Mouse (Mus musculus): Measurements from ENCODE around the gene Tnnc1. TPM values are rescaled to one million over a fixed set of nuclear protein-coding genes. Genes with fewer than 3 reads are reported as not detected.
A peak's percentile ranks its signal among the peaks of the same experiment; 100 is the strongest.

Tnnc1 gene
- polyA plus RNA-seq, 1 experiment from 2014 or later: 1.5 TPM

GRCm38 (mm10) chr14:31215157-31216002 is 7.3 kb downstream of the Tnnc1 start:
- Histone ChIP-seq H3K4me3 (replicated peaks; ENCODE audit: low read length) (no peak overlapping the region), H3K36me3 (ENCODE audit: control insufficient read depth, insufficient read depth) (no peaks in the 10 kb centered on the region), H3K4me2 (ENCODE audit: low read length) (no peak overlapping the region), H3K27ac (ENCODE audit: low read length) (no peak overlapping the region), H3K27me3 (replicated peaks; ENCODE audit: control insufficient read depth, insufficient read depth, low read length) (no peaks in the 10 kb centered on the region), H3K9ac (replicated peaks; ENCODE audit: low read depth, low read length) (no peak overlapping the region), H3K9me3 (ENCODE audit: control insufficient read depth, low read length) (no peaks in the 10 kb centered on the region), H3K4me1 (replicated peaks; ENCODE audit: control insufficient read depth, insufficient read depth, low read length) (peaks cover 10% of the 10 kb centered on the region)
- 30% methylated on average over 15 of the region's 15 CpGs for whole genome bisulfite sequencing
- peak; percentile 69 for ATAC-seq

DNA sequence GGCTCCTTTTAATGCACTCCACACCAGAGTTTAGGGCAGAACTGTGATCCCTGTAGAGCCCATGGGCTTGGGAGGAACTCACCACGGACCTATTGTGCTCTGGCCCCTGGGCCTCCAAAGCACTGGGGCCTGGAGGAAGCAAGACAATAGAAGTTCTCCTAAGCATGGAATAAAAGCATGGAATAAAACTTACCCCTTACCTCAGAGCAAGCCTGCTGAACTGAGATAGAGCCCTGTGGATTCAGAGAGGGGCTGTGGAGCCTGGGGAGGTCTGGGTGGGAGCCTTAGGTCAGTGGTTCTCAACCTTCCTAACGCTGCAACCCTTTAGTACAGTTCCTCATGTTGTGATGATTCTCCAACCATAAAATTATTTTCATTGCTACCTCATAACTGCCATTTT is 8.7 kb downstream of the Tnnc1 start, which contains the start of gene Nisch:
TSS of gene Nisch (minus strand) at position 101 of the 400 bp plus-strand sequence.
- WGBS: 58% methylated on average over 2 of the region's 2 CpGs
- Histone ChIP-seq H3K9me3 (ENCODE audit: control insufficient read depth, low read length) (no peaks in the 10 kb centered on the region), H3K4me2 (ENCODE audit: low read length) (no peak within 1 kb of the TSS), H3K36me3 (ENCODE audit: control insufficient read depth, insufficient read depth) (no peaks in the 10 kb centered on the region), H3K4me3 (replicated peaks; ENCODE audit: low read length) (no peak within 1 kb of the TSS), H3K4me1 (replicated peaks; ENCODE audit: control insufficient read depth, insufficient read depth, low read length) (peaks cover 10% of the 10 kb centered on the region), H3K27ac (ENCODE audit: low read length) (no peak within 1 kb of the TSS), H3K27me3 (replicated peaks; ENCODE audit: control insufficient read depth, insufficient read depth, low read length) (no peaks in the 10 kb centered on the region), H3K9ac (replicated peaks; ENCODE audit: low read depth, low read length) (no peak within 1 kb of the TSS; the same call in 1 of the 2 replicates)
- ATAC-seq: no peak

DNA sequence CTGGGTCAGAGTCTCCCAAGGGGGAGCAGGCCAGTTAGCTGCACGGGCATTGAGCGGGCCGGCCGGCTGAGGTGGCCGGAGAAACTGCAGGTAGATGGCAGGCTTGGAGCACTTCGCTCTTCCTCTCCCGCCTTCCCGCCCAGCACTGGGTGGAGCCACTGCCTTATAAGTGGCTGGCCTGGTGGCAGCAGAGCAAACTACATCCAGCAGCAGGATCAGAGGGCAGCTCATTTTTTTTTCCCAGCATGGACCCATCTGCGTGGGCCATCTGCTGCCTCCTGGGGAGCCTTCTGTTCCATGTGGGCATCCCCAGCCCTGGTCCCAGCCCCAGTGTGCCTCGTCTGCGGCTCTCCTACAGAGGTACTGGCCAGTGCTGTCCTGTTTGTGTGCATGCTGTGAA is 9.6 kb downstream of the Tnnc1 start, which contains the start of gene Sema3g:
TSS of gene Sema3g (plus strand) at position 195 of the 400 bp plus-strand sequence.
- H3K4me3 ChIP-seq (replicated peaks; ENCODE audit: low read length): no peak within 1 kb of the TSS
- H3K27ac ChIP-seq (ENCODE audit: low read length): no peak within 1 kb of the TSS
- ATAC-seq: peak; percentile 38; the same call in 1 of the 2 replicates
- 13% methylated on average over 11 of the region's 11 CpGs for WGBS
- peaks cover 10% of the 10 kb centered on the region for H3K4me1 ChIP-seq (replicated peaks; ENCODE audit: control insufficient read depth, insufficient read depth, low read length)
- H3K9ac ChIP-seq (replicated peaks; ENCODE audit: low read depth, low read length): no peak within 1 kb of the TSS; the same call in 1 of the 2 replicates
- H3K9me3 ChIP-seq (ENCODE audit: control insufficient read depth, low read length): no peaks in the 10 kb centered on the region
- no peaks in the 10 kb centered on the region for H3K36me3 ChIP-seq (ENCODE audit: control insufficient read depth, insufficient read depth)
- no peak within 1 kb of the TSS for H3K4me2 ChIP-seq (ENCODE audit: low read length)
- no peaks in the 10 kb centered on the region for H3K27me3 ChIP-seq (replicated peaks; ENCODE audit: control insufficient read depth, insufficient read depth, low read length)

DNA sequence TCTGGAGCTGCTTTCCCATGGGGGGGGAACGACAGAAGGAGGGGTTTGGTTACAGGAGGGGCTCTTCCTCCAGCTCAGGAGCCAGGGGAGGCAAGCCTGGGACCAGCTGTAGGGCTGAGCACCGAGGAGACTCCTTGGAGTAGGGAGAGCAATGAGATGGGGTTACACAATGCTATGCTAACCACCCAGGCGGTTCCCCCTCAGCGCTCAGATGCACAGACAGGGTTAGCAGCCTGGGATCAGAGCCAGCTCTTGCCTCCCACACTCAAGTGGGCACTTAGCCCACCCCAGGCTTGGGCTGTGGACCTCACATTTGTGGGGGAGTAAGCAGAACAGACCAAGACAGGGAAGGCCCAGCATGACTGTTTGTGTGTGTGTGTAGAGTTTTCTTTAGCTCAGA is 18.9 kb downstream of the Tnnc1 start:
- no peaks in the 10 kb centered on the region for H3K36me3 ChIP-seq (ENCODE audit: control insufficient read depth, insufficient read depth)
- H3K4me3 ChIP-seq (replicated peaks; ENCODE audit: low read length): no peak overlapping the region
- H3K4me1 ChIP-seq (replicated peaks; ENCODE audit: control insufficient read depth, insufficient read depth, low read length): peaks cover 2% of the 10 kb centered on the region; the same call in 1 of the 2 replicates
- no peak overlapping the region for H3K4me2 ChIP-seq (ENCODE audit: low read length)
- peak; percentile 75 for ATAC-seq
- H3K9ac ChIP-seq (replicated peaks; ENCODE audit: low read depth, low read length): no peak overlapping the region
- no peaks in the 10 kb centered on the region for H3K9me3 ChIP-seq (ENCODE audit: control insufficient read depth, low read length)
- 38% methylated on average over 4 of the region's 4 CpGs for WGBS
- H3K27me3 ChIP-seq (replicated peaks; ENCODE audit: control insufficient read depth, insufficient read depth, low read length): no peaks in the 10 kb centered on the region
- no peak overlapping the region for H3K27ac ChIP-seq (ENCODE audit: low read length)

- no peak overlapping the region for H3K4me2 ChIP-seq (ENCODE audit: low read length)
- 74% methylated on average over 6 of the region's 6 CpGs for WGBS
- H3K4me3 ChIP-seq (replicated peaks; ENCODE audit: low read length): no peak overlapping the region
- H3K9ac ChIP-seq (replicated peaks; ENCODE audit: low read depth, low read length): no peak overlapping the region
- H3K4me1 ChIP-seq (replicated peaks; ENCODE audit: control insufficient read depth, insufficient read depth, low read length): peaks cover 2% of the 10 kb centered on the region; the same call in 1 of the 2 replicates
- no peaks in the 10 kb centered on the region for H3K9me3 ChIP-seq (ENCODE audit: control insufficient read depth, low read length)
- no peaks in the 10 kb centered on the region for H3K27me3 ChIP-seq (replicated peaks; ENCODE audit: control insufficient read depth, insufficient read depth, low read length)
- no peaks in the 10 kb centered on the region for H3K36me3 ChIP-seq (ENCODE audit: control insufficient read depth, insufficient read depth)
- no peak for ATAC-seq
- no peak overlapping the region for H3K27ac ChIP-seq (ENCODE audit: low read length)
Measured at GRCm38 (mm10) chr14:31228234-31228633, 20.1 kb downstream of the Tnnc1 start.

DNA sequence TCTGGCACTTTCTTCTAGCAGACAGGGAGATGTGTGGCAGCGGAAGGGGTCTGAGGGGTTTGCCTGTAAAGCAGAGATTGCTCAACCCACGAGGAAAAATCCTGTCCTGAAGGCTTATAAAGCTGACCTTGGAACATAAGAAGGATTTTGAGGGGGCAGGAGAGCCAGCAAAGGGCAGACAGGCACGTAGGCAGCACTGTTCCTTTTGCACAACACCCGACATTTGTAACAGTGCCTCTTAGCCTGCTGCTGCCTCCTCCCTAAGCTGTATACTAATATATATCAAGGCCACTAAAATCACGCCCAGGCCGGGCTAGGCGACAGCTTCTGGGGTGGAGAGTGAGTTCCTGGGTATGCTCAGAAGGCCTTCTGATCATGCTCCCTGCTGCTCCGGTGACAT is 22.3 kb downstream of the Tnnc1 start:
- Histone ChIP-seq H3K4me3 (replicated peaks; ENCODE audit: low read length) (no peak overlapping the region), H3K27me3 (replicated peaks; ENCODE audit: control insufficient read depth, insufficient read depth, low read length) (no peaks in the 10 kb centered on the region), H3K36me3 (ENCODE audit: control insufficient read depth, insufficient read depth) (no peaks in the 10 kb centered on the region), H3K9ac (replicated peaks; ENCODE audit: low read depth, low read length) (no peak overlapping the region), H3K4me1 (replicated peaks; ENCODE audit: control insufficient read depth, insufficient read depth, low read length) (peaks cover 2% of the 10 kb centered on the region; the same call in 1 of the 2 replicates), H3K9me3 (ENCODE audit: control insufficient read depth, low read length) (no peaks in the 10 kb centered on the region), H3K27ac (ENCODE audit: low read length) (no peak overlapping the region), H3K4me2 (ENCODE audit: low read length) (no peak overlapping the region)
- WGBS: 81% methylated on average over 8 of the region's 8 CpGs
- no peak for ATAC-seq

GRCm38 (mm10) chr14:31232404-31233069 is 24.4 kb downstream of the Tnnc1 start:
- Histone ChIP-seq H3K4me2 (ENCODE audit: low read length) (no peak overlapping the region), H3K9ac (replicated peaks; ENCODE audit: low read depth, low read length) (no peak overlapping the region), H3K4me1 (replicated peaks; ENCODE audit: control insufficient read depth, insufficient read depth, low read length) (no peaks in the 10 kb centered on the region), H3K27me3 (replicated peaks; ENCODE audit: control insufficient read depth, insufficient read depth, low read length) (no peaks in the 10 kb centered on the region), H3K9me3 (ENCODE audit: control insufficient read depth, low read length) (no peaks in the 10 kb centered on the region), H3K27ac (ENCODE audit: low read length) (no peak overlapping the region), H3K36me3 (ENCODE audit: control insufficient read depth, insufficient read depth) (no peaks in the 10 kb centered on the region), H3K4me3 (replicated peaks; ENCODE audit: low read length) (no peak overlapping the region)
- no peak for ATAC-seq
- 82% methylated on average over 13 of the region's 13 CpGs for WGBS

- Histone ChIP-seq H3K4me1 (replicated peaks; ENCODE audit: control insufficient read depth, insufficient read depth, low read length) (no peaks in the 10 kb centered on the region), H3K36me3 (ENCODE audit: control insufficient read depth, insufficient read depth) (no peaks in the 10 kb centered on the region), H3K4me3 (replicated peaks; ENCODE audit: low read length) (no peak overlapping the region), H3K4me2 (ENCODE audit: low read length) (no peak overlapping the region), H3K27ac (ENCODE audit: low read length) (no peak overlapping the region), H3K27me3 (replicated peaks; ENCODE audit: control insufficient read depth, insufficient read depth, low read length) (no peaks in the 10 kb centered on the region), H3K9ac (replicated peaks; ENCODE audit: low read depth, low read length) (no peak overlapping the region), H3K9me3 (ENCODE audit: control insufficient read depth, low read length) (no peaks in the 10 kb centered on the region)
- peak; percentile 42 for ATAC-seq
- WGBS: 89% methylated on average over 14 of the region's 14 CpGs
Measured at GRCm38 (mm10) chr14:31233070-31233995, 25.2 kb downstream of the Tnnc1 start.

Measured in forebrain, embryonic 16.5 days (tissue).